Mouse (Mus musculus): ENCODE measurements around the gene Slc27a4.
A peak's percentile ranks its signal among the peaks of the same experiment; 100 is the strongest.

Gene Slc27a4

DNA sequence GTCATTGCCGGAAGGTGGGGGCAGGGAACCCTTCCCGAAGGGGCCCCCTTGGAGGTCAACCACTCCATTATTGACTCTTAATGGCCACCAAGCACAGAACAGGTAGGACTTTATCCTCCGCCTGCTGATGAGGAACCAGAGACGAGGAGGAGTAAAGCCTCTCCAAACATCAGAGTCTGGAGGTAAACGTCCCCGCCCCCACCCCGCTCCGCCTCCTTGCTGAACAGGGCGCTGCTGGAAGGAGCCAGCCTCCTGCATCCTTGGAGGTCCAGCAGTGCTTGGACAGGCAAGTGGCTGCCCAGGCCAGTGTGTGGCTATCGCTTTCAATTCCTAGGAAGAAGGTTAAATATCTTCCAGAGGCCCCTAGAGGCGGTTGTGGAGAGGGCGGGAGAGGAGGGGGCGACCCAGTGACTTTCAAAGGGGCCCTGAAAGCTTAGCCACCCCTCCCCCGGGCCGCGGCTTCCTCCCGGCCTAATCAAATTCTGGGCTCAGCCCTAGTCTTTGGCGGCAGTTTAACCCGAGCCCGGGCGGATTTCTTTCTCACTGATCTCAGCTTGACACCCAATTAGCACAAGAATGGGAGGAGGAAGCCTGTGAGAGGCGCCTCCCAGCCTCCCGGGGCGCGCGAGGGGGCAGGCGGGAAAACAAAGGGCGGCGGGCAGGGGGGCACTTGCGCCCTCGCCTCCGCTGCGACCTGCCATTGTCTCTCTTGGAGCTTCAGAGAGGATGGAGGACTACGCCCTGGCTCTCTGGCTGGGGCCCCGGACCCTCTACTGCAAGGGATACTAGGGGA, 17.8 kb downstream of the Slc27a4 start, which contains the start of gene Urm1:
Gene Urm1 (plus strand): TSS at position 51 of the 793 bp plus-strand sequence.
- peak; percentile 87 for DNase-seq

- DNase-seq = no peak
Measured at GRCm38 (mm10) chr2:29826318-29826925, 24.0 kb downstream of the Slc27a4 start.

GRCm38 (mm10) chr2:29826926-29827708, 24.7 kb downstream of the Slc27a4 start:
- DNase-seq = peak; percentile 98

DNA sequence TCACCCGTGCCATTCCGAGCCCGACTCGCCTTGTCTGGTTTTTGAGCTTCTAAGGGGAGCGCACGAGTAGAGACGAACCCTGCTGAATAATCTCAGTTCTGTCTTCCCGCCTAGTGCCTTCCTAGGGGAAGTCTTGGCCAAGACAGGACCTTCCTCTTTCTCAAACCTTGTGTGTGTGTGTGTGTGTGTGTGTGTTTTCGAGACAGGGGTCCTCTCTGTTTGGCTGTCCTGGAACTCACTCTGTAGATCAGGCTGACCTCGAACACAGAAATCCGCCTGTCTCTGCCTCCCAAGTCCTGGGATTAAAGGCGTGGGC, 25.2 kb downstream of the Slc27a4 start:
- DNase-seq = no peak

DNA sequence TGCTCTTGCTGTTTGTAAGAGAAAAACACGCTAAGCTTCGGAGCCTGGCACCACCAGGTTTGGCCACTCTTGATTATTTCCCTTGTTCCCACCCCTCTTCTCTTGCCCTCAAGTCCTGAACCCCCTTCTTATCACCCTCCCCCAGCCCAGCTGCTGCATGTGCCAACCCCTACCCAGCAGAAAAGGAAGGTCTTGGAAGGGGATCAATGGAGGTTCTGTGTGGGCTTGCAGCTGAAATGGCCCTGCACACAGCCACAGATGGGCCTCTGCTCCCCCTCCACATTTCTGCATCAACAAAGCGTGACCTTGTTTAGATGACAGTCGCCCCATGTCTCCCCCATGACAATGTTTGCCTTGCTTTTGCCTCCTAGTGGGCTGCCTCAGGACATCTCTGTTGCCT, 28.7 kb downstream of the Slc27a4 start:
- no peak for DNase-seq

GRCm38 (mm10) chr2:29833796-29834195, 31.4 kb downstream of the Slc27a4 start:
- DNase-seq = no peak

- no peak for DNase-seq
Measured at GRCm38 (mm10) chr2:29835391-29835899, 33.0 kb downstream of the Slc27a4 start.

GRCm38 (mm10) chr2:29839460-29839859, 37.0 kb downstream of the Slc27a4 start:
- DNase-seq = no peak

GRCm38 (mm10) chr2:29843231-29844105, 41.0 kb downstream of the Slc27a4 start:
- no peak for DNase-seq

DNA sequence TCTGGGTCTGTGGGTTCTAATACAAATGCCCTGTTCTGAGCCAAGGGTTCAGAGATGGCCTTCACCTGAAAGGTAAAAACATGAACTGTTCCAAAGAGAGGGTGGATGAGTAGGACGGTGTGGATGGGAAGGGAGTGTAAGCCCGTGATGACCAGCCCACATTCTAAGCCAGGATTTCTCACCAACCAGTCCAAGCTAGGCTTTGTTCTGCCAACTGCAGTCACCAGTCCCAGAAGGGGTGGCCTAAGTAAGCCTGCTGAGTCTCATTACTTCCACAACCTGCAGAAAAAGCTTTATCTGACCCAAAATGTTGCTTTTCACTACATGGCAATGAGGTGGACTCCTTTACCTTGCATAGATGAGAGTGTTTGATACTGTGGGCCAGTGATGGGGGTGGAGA, 41.7 kb downstream of the Slc27a4 start:
- DNase-seq = no peak

DNA sequence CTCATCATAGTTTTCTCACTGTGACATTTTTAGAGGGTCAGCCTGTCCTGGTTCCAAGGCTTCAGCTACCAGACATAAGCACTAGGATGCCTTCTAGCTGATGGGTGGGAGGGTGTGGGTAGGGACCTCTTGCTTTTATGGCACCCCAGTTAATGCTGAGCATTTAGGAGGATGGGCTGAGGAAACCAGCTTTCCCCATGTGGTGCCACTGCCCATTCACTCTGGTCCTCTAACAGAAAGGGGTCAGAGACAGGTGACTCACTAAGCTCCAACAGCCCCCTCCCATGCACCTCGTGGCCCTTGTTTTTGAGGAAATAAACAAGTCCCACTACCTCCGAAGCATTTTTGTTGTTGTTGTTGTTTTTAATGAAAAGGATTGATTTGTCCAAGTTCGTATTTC, 42.2 kb downstream of the Slc27a4 start:
- no peak for DNase-seq

DNA sequence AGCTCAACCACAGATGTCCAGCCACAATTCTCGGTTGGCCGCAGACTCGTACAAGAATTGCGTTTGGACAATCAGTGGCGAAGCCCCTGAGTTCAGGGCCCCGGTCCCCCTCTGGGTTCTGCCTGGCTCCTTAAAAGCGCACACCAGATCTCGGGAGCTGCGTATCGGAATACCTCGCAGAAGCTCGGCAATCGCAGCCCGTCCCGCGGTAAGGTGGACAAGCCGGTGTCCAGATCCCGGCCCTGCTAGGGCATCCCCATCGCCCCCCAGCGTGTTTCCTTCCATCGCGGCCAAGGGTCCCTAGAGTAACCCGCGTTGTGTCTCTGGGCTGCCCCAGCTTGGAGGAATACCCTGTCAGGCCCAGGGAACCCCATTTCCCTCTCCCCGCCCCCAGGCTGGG, 43.2 kb downstream of the Slc27a4 start:
- DNase-seq = no peak

- DNase-seq = no peak
Measured at GRCm38 (mm10) chr2:29846061-29846853, 43.8 kb downstream of the Slc27a4 start.

- no peak for DNase-seq
Measured at GRCm38 (mm10) chr2:29846911-29847310, 44.5 kb downstream of the Slc27a4 start.

DNA sequence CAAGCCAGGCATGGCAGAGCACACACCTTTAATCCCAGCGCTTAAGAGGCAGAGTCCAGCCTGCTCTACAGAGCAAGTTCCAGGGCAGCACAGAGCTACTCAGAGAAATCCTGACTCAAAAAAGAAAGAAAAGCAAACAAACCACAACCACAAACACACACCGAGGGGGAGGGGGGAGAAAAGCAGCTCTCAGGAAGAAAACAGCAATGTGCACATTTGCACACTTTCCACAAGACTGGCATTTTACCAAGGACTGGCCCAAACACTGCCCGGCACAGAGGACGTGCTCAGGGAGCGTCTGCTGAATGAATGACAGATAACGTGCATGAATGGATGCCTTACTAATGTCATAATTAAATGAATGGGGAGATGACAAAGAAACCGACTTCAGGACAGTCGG, 46.6 kb downstream of the Slc27a4 start:
- no peak for DNase-seq

GRCm38 (mm10) chr2:29849841-29850480, 47.5 kb downstream of the Slc27a4 start:
- no peak for DNase-seq

DNA sequence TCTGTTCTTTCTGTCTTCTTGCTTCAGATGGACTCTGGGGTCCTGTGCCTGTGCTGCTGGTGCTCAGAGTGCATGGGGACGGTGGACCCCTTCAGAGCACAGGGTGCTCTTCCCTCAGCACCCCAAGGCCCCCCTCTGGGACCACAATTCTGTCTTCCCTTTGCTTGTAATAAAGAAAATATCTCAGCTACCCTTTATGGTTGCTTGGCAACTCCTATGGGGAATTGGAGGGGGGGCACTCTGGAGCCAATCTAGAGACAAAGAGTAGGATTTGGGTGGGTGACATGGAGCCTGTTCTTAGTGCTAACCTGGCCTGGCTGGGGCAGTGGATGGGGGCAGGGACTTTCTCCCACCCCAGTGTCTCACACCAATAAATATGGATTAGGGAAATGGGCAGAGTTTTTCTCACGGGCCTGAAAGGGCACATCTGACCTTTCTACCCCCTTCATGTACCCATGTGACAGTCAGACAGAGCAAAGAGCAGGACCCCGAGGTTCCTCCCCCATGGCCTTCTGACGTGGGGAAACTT, 50.6 kb downstream of the Slc27a4 start:
- DNase-seq = no peak

DNA sequence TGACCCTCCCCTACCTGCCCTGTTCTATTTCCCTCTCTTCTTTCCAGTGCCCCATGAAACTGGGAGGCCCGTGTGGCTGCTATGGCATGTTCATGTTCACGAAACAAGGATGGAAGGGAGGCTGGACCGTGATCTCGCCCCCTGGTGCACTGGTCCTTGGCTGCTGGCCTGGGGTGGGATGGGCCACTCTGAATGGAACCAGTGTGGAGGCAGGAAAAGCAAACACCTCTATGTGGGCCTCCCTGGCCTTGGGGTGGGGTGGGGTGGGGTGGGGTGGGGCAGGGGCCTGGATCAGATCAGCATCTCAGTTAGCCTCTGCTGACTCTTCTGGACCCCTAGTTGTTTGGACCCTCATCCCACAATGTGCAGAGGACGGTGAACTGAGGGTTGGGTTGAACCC, 51.3 kb downstream of the Slc27a4 start:
- DNase-seq = no peak

DNA sequence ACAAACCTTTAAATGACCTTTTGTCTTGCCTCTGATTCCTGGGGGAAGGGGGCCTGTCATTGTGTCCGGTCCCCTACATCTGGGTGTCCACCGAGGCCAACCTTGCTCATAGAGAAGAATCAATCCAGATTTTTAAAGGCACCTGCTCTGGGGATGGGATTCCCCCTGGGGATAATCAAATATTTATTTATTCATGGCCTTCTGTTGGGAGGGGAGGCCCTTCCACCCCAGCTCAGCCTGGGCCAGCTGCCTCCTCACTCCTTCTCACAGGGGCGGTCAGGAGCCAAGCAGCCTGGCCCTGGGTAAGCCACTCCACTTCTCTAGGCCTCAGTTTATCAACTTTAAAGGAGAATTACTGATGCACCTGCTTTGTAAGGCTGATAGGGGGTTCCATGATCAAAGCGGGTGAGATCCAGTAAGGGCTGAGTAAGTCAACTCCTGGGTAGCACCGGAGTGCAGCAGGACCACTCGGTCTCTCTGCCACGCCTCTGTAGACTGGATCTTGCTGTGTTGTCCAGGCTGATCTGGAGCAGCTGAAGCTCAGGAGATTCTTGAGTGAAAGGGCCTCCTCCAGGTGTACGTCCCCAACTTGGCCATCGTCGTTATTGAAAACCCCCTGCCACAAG, 53.3 kb downstream of the Slc27a4 start:
- no peak for DNase-seq

- DNase-seq = no peak
Measured at GRCm38 (mm10) chr2:29856451-29857260, 54.2 kb downstream of the Slc27a4 start.
